Mouse (Mus musculus): ENCODE measurements at regions not wholly inside any gene's neighbourhood (a gene's known extent, or its start where the extent isn't known, plus 50 kb on each side); places are given as distances from the start of the nearest gene placed in this dataset.

GRCm38 (mm10) chr12:73405106-73405505 is 118.5 kb downstream of the Slc38a6 start:
- POLR2A ChIA-PET = no interaction called here
- ATAC-seq = no peak
- in situ Hi-C loops (cut with MboI; ENCODE audit: low pct_unique_long_range_greater_than_20kb) = no loop called here
- no peak for DNase-seq (ENCODE audit: low read depth, low spot score)
- no peaks in the 10 kb centered on the region for H3K27me3 ChIP-seq
- no peak for TF ChIP-seq CTCF (IDR thresholded peaks at IDR 0.05)
- CTCF ChIA-PET = no interaction called here

DNA sequence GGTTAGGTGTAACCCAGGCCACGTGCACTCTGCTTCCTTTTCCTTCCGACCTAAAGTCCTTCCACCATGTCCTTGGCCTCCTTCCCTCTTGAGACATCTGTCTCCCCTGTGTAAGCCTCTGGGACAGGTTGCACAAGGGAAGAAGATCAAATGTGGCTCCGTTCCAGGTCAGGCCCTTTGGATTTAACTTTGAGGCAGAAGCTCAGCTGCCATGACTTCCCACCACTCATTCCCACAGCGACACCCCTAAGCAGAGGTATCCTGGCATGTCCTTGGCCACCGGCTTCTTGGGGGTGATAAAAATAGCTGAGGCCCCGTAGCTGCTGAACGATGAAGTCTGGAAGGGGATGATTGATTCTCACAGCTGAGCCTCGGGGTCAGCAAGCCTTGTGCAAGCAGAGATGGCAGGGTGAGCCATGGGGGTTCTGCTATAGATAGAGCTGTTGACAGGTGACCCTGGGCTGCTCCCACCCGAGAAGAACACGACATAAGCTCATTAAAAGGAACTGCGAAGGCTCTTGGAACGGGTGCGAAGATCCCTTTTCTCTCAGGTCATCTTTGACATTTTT is 117.4 kb downstream of the Slc38a6 start:
- H3K27me3 ChIP-seq = no peaks in the 10 kb centered on the region
- TF ChIP-seq CTCF (IDR thresholded peaks at IDR 0.05) = no peak
- in situ Hi-C loops (cut with MboI; ENCODE audit: low pct_unique_long_range_greater_than_20kb) = no loop called here
- POLR2A ChIA-PET = no interaction called here
- no peak for ATAC-seq
- CTCF ChIA-PET = no interaction called here
- no peak for DNase-seq (ENCODE audit: low read depth, low spot score)

Measured in Patski (cell line).